Mouse (Mus musculus): ENCODE data around the gene Slc35c1. TPM values are rescaled to one million over a fixed set of nuclear protein-coding genes. Genes with fewer than 3 reads are reported as not detected.
A peak's percentile ranks its signal among the peaks of the same experiment; 100 is the strongest.

Gene Slc35c1
- total RNA-seq, 2 experiments from 2014 or later: 5.8 to 7.5 TPM

- peak; percentile 99 for DNase-seq
Observed at GRCm38 (mm10) chr2:92433578-92434374, 26.6 kb downstream of the Slc35c1 start, which contains the start of gene Cry2. Cry2 (minus strand) TSS chr2:92434043.

- DNase-seq: peak; percentile 79
Observed at GRCm38 (mm10) chr2:92432299-92433295, 27.7 kb downstream of the Slc35c1 start.

- no peak for DNase-seq
Observed at GRCm38 (mm10) chr2:92431611-92432179, 28.6 kb downstream of the Slc35c1 start.

GRCm38 (mm10) chr2:92430723-92431541, 29.4 kb downstream of the Slc35c1 start:
- DNase-seq: peak; percentile 60

- DNase-seq: no peak
Observed at GRCm38 (mm10) chr2:92430089-92430488, 30.2 kb downstream of the Slc35c1 start.

GRCm38 (mm10) chr2:92427882-92428281, 32.5 kb downstream of the Slc35c1 start:
- peak; percentile 85 for DNase-seq

GRCm38 (mm10) chr2:92426426-92426825, 33.9 kb downstream of the Slc35c1 start:
- DNase-seq: peak; percentile 60

- DNase-seq: no peak
Observed at GRCm38 (mm10) chr2:92425366-92425765, 35.0 kb downstream of the Slc35c1 start.

- DNase-seq: peak; percentile 67
Observed at GRCm38 (mm10) chr2:92424462-92425308, 35.7 kb downstream of the Slc35c1 start.

- peak; percentile 97 for DNase-seq
Observed at GRCm38 (mm10) chr2:92423702-92424461, 36.5 kb downstream of the Slc35c1 start.

- DNase-seq: no peak
Observed at GRCm38 (mm10) chr2:92423156-92423555, 37.2 kb downstream of the Slc35c1 start.

GRCm38 (mm10) chr2:92422388-92423135, 37.8 kb downstream of the Slc35c1 start:
- no peak for DNase-seq

GRCm38 (mm10) chr2:92421723-92422387, 38.5 kb downstream of the Slc35c1 start:
- no peak for DNase-seq

- peak; percentile 48 for DNase-seq
Observed at GRCm38 (mm10) chr2:92411705-92412104, 48.6 kb downstream of the Slc35c1 start.

GRCm38 (mm10) chr2:92408309-92409045, 51.9 kb downstream of the Slc35c1 start:
- DNase-seq: no peak

- peak; percentile 4 for DNase-seq
Observed at GRCm38 (mm10) chr2:92405687-92406086, 54.7 kb downstream of the Slc35c1 start.

- DNase-seq: no peak
Observed at GRCm38 (mm10) chr2:92404737-92405136, 55.6 kb downstream of the Slc35c1 start.

GRCm38 (mm10) chr2:92403776-92404319, 56.5 kb downstream of the Slc35c1 start:
- DNase-seq: no peak
